Mouse (Mus musculus) mammary gland, adult 2 months (tissue): Measurements from ENCODE around the gene Sema5a. TPM values are rescaled to one million over a fixed set of nuclear protein-coding genes. Genes with fewer than 3 reads are reported as not detected.

ENCODE experiments used
- polyA plus RNA-seq: library from polyadenylated mRNA; depleted of rRNA; stranded (reverse); fragments of >200 nt; gene quantifications from 2 replicates; pipeline ENCODE4 v1.2.3, GENCODE M21; 2012; ENCODE audit warnings: low replicate concordance; rRNA removed

The Sema5a gene
- polyA plus RNA-seq: 6.5 and 10.6 TPM in 2 replicates

GRCm38 (mm10) chr15:32244344-32244955 lies at the start of gene Sema5a:
Gene Sema5a (plus strand): TSS chr15:32244810.

Other genes with a start within 250 kb of the Sema5a start
- gene Tas2r119, start 67.5 kb upstream of the Sema5a start, polyA plus RNA-seq: not detected in 2 replicates